Mouse (Mus musculus): ENCODE measurements around the gene Pnpla6. TPM values are rescaled to one million over a fixed set of nuclear protein-coding genes. Genes with fewer than 3 reads are reported as not detected.

The Pnpla6 gene
- polyA plus RNA-seq, 1 experiment from 2014 or later = 6.4 TPM

- Histone ChIP-seq H3K4me2 (ENCODE audit: low read depth, low read length) (peak overlapping the region; percentile 83), H3K4me1 (ENCODE audit: insufficient read depth) (peaks cover 4% of the 10 kb centered on the region; the same call in 1 of the 2 replicates), H3K9ac (replicated peaks) (peak overlapping the region; percentile 61), H3K27me3 (ENCODE audit: insufficient read depth, low read length) (peaks cover 10% of the 10 kb centered on the region; the same call in 1 of the 2 replicates), H3K27ac (ENCODE audit: low read depth) (peak overlapping the region; percentile 71), H3K36me3 (replicated peaks; ENCODE audit: insufficient read depth, low read length) (no peaks in the 10 kb centered on the region), H3K4me3 (ENCODE audit: low read depth, low read length) (peak overlapping the region; percentile 71), H3K9me3 (ENCODE audit: low read length) (no peaks in the 10 kb centered on the region)
- DNase-seq = no peak
- WGBS (ENCODE audit: insufficient replicate concordance) = 5% methylated on average over 11 of the region's 11 CpGs
- peak; percentile 30; the same call in 1 of the 2 replicates for ATAC-seq
- TF ChIP-seq EP300 (IDR thresholded peaks at IDR 0.05; ENCODE audit: low read depth) = no peak
- TF ChIP-seq CTCF (IDR thresholded peaks at IDR 0.05; ENCODE audit: low read depth) = no peak
Measured at GRCm38 (mm10) chr8:3588258-3588633, 73.1 kb downstream of the Pnpla6 start.

GRCm38 (mm10) chr8:3593470-3593869, 78.3 kb downstream of the Pnpla6 start:
- TF ChIP-seq CTCF (IDR thresholded peaks at IDR 0.05; ENCODE audit: low read depth) (no peak), EP300 (IDR thresholded peaks at IDR 0.05; ENCODE audit: low read depth) (no peak)
- H3K36me3 ChIP-seq (replicated peaks; ENCODE audit: insufficient read depth, low read length) = no peaks in the 10 kb centered on the region
- H3K9me3 ChIP-seq (ENCODE audit: low read length) = no peaks in the 10 kb centered on the region
- H3K27me3 ChIP-seq (ENCODE audit: insufficient read depth, low read length) = no peaks in the 10 kb centered on the region
- WGBS (ENCODE audit: insufficient replicate concordance) = 54% methylated on average over 3 of the region's 3 CpGs
- H3K9ac ChIP-seq (replicated peaks) = no peak overlapping the region
- no peak overlapping the region for H3K4me2 ChIP-seq (ENCODE audit: low read depth, low read length)
- no peak overlapping the region for H3K4me3 ChIP-seq (ENCODE audit: low read depth, low read length)
- DNase-seq (no peak), ATAC-seq (no peak)
- 0 out of 2 replicates have a peak, but pooled peaks cover 3% of the 10 kb centered on the region for H3K4me1 ChIP-seq (ENCODE audit: insufficient read depth)
- no peak overlapping the region for H3K27ac ChIP-seq (ENCODE audit: low read depth)

Other genes starting within 250 kb of the Pnpla6 start
- 28.9 and 31.3 TPM in 2 replicates for gene Insr, start 235.8 kb upstream of the Pnpla6 start, polyA plus RNA-seq (2015; fragmentation: Nextera tagmentation; extraction: Ambion mirVana)
- 1.2 and 1.7 TPM in 2 replicates for gene A430078G23Rik, start 162.0 kb upstream of the Pnpla6 start, polyA plus RNA-seq (2015; fragmentation: Nextera tagmentation; extraction: Ambion mirVana)
- gene Arhgef18, start 122.4 kb upstream of the Pnpla6 start, polyA plus RNA-seq (2015; fragmentation: Nextera tagmentation; extraction: Ambion mirVana) = 1.8 and 1.9 TPM in 2 replicates
- gene Pex11g, start 47.7 kb upstream of the Pnpla6 start, polyA plus RNA-seq (2015; fragmentation: Nextera tagmentation; extraction: Ambion mirVana) = 14.8 and 14.9 TPM in 2 replicates
- not detected in 2 replicates for gene Tex45, start 44.5 kb upstream of the Pnpla6 start, polyA plus RNA-seq (2015; fragmentation: Nextera tagmentation; extraction: Ambion mirVana)
- gene Zfp358, start 22.2 kb upstream of the Pnpla6 start, polyA plus RNA-seq (2015; fragmentation: Nextera tagmentation; extraction: Ambion mirVana) = 4.9 and 6.3 TPM in 2 replicates
- 19.9 and 20.6 TPM in 2 replicates for gene Mcoln1, start 14.9 kb upstream of the Pnpla6 start, polyA plus RNA-seq (2015; fragmentation: Nextera tagmentation; extraction: Ambion mirVana)
- gene C330021F23Rik, start 52.6 kb downstream of the Pnpla6 start, polyA plus RNA-seq (2015; fragmentation: Nextera tagmentation; extraction: Ambion mirVana) = 0.89 and 1.0 TPM in 2 replicates
- 2.4 and 2.6 TPM in 2 replicates for gene Camsap3, start 71.9 kb downstream of the Pnpla6 start, polyA plus RNA-seq (2015; fragmentation: Nextera tagmentation; extraction: Ambion mirVana)
- gene Xab2, start 105.9 kb downstream of the Pnpla6 start, polyA plus RNA-seq (2015; fragmentation: Nextera tagmentation; extraction: Ambion mirVana) = 13.2 and 15.9 TPM in 2 replicates
- 88.9 and 91.2 TPM in 2 replicates for gene Pet100, start 106.2 kb downstream of the Pnpla6 start, polyA plus RNA-seq (2015; fragmentation: Nextera tagmentation; extraction: Ambion mirVana)
- gene Pcp2, start 110.2 kb downstream of the Pnpla6 start, polyA plus RNA-seq (2015; fragmentation: Nextera tagmentation; extraction: Ambion mirVana) = 0.07 TPM in 1 of 2 replicates, not detected in the other
- 40.5 and 46.9 TPM in 2 replicates for gene Stxbp2, start 115.6 kb downstream of the Pnpla6 start, polyA plus RNA-seq (2015; fragmentation: Nextera tagmentation; extraction: Ambion mirVana)
- not detected in 2 replicates for gene Retn, start 140.4 kb downstream of the Pnpla6 start, polyA plus RNA-seq (2015; fragmentation: Nextera tagmentation; extraction: Ambion mirVana)
- gene Mcemp1, start 150.4 kb downstream of the Pnpla6 start, polyA plus RNA-seq (2015; fragmentation: Nextera tagmentation; extraction: Ambion mirVana) = 11.9 and 12.8 TPM in 2 replicates
- gene Fcor, start 157.0 kb downstream of the Pnpla6 start, polyA plus RNA-seq (2015; fragmentation: Nextera tagmentation; extraction: Ambion mirVana) = 2.7 and 3.4 TPM in 2 replicates
- 16.6 and 16.9 TPM in 2 replicates for gene Trappc5, start 160.9 kb downstream of the Pnpla6 start, polyA plus RNA-seq (2015; fragmentation: Nextera tagmentation; extraction: Ambion mirVana)
- 0.05 and 0.06 TPM in 2 replicates for gene Fcer2a, start 178.8 kb downstream of the Pnpla6 start, polyA plus RNA-seq (2015; fragmentation: Nextera tagmentation; extraction: Ambion mirVana)
- 29.3 and 30.2 TPM in 2 replicates for gene Clec4g, start 205.3 kb downstream of the Pnpla6 start, polyA plus RNA-seq (2015; fragmentation: Nextera tagmentation; extraction: Ambion mirVana)
- gene Cd209a, start 233.6 kb downstream of the Pnpla6 start, polyA plus RNA-seq (2015; fragmentation: Nextera tagmentation; extraction: Ambion mirVana) = 0.14 and 0.19 TPM in 2 replicates

All from liver, postnatal 0 days (tissue).